ENCODE assay signal across 12 mouse cellular contexts in genomic region chrX:101932244-101932643, GRCm38 (mm10).
DNase-seq lines count a peak whose midpoint lies in the region; ATAC-seq lines count a peak whose summit lies in the region.
"Had no signal": no experiment of that assay in that cellular context is flagged by ENCODE, and none has a peak within 500 bp of the region (broad histone marks: within the 10 kb centered on the region; RNA-seq: fewer than 3 reads in every experiment).

No protein-coding gene starts in this region.

- no peaks in the 10 kb centered on the region for H3K9me3 ChIP-seq in heart, embryonic 12.5 days (replicated peaks)
- H3K9me3 ChIP-seq in forebrain, embryonic 15.5 days = no peaks in the 10 kb centered on the region
- no peaks in the 10 kb centered on the region for H3K9me3 ChIP-seq in hindbrain, embryonic 11.5 days (ENCODE audit: control insufficient read depth, low read length)
- H3K9me3 ChIP-seq: forebrain, embryonic 12.5 days; liver, embryonic 13.5 days; midbrain, embryonic 15.5 days had no signal

- ATAC-seq in heart, embryonic 12.5 days (ENCODE audit: insufficient number of reproducible peaks, low FRiP score) = no peak
- ATAC-seq in forebrain, embryonic 15.5 days (replicated peaks) = no peak
- ATAC-seq in hindbrain, embryonic 11.5 days (ENCODE audit: low FRiP score) = no peak
- ATAC-seq: midbrain, embryonic 15.5 days had no signal

- H3K4me1 ChIP-seq in heart, embryonic 12.5 days (replicated peaks) = peaks cover 6% of the 10 kb centered on the region; the same call in 1 of the 2 replicates
- H3K4me1 ChIP-seq in forebrain, embryonic 15.5 days = no peaks in the 10 kb centered on the region
- H3K4me1 ChIP-seq in hindbrain, embryonic 11.5 days (replicated peaks; ENCODE audit: control insufficient read depth, insufficient read depth, low read length) = no peaks in the 10 kb centered on the region
- H3K4me1 ChIP-seq: forebrain, embryonic 12.5 days; liver, embryonic 13.5 days; midbrain, embryonic 15.5 days had no signal

- WGBS in heart, embryonic 12.5 days = 72% methylated on average over 7 of the region's 7 CpGs
- 83% methylated on average over 7 of the region's 7 CpGs for WGBS in forebrain, embryonic 15.5 days
- 87% methylated on average over 7 of the region's 7 CpGs for WGBS in hindbrain, embryonic 11.5 days

- H3K36me3 ChIP-seq in heart, embryonic 12.5 days = no peaks in the 10 kb centered on the region
- H3K36me3 ChIP-seq in forebrain, embryonic 15.5 days = no peaks in the 10 kb centered on the region
- H3K36me3 ChIP-seq in hindbrain, embryonic 11.5 days (ENCODE audit: control insufficient read depth, insufficient read depth, low read length) = no peaks in the 10 kb centered on the region
- H3K36me3 ChIP-seq: forebrain, embryonic 12.5 days; liver, embryonic 13.5 days; midbrain, embryonic 15.5 days had no signal

- H3K27me3 ChIP-seq in heart, embryonic 12.5 days (replicated peaks) = peaks cover 23% of the 10 kb centered on the region
- H3K27me3 ChIP-seq in forebrain, embryonic 15.5 days = no peaks in the 10 kb centered on the region
- H3K27me3 ChIP-seq in hindbrain, embryonic 11.5 days (ENCODE audit: control insufficient read depth, insufficient read depth, low read length) = peaks cover 9% of the 10 kb centered on the region

- no peak overlapping the region for H3K27ac ChIP-seq in heart, embryonic 12.5 days (ENCODE audit: poor library complexity, severe bottlenecking)
- no peak overlapping the region for H3K27ac ChIP-seq in forebrain, embryonic 15.5 days (replicated peaks)
- H3K27ac ChIP-seq in hindbrain, embryonic 11.5 days (ENCODE audit: low read depth, low read length) = no peak overlapping the region
- H3K27ac ChIP-seq: forebrain, embryonic 12.5 days; liver, embryonic 13.5 days; midbrain, embryonic 15.5 days had no signal

- DNase-seq in heart, adult 18-20 months = peak; percentile 66 to 68
- peak; percentile 23 for DNase-seq in ZHBTc4 (ENCODE audit: low read depth, low spot score)
- peak; percentile 57 for DNase-seq in gastrocnemius, adult 18-20 months (ENCODE audit: low spot score)
- peak; percentile 21 for DNase-seq in lung, postnatal 25 days (ENCODE audit: low spot score)
- DNase-seq in spleen, postnatal 10 days (ENCODE audit: low spot score in 2 of 2) = no peak
- DNase-seq in hindbrain, embryonic 11.5 days (ENCODE audit: low spot score) = no peak
- DNase-seq: layer of hippocampus, adult 9-11 months; liver, embryonic 13.5 days had no signal

- no peak overlapping the region for H3K4me2 ChIP-seq in heart, embryonic 12.5 days
- H3K4me2 ChIP-seq in forebrain, embryonic 15.5 days (replicated peaks) = no peak overlapping the region
- H3K4me2 ChIP-seq in hindbrain, embryonic 11.5 days (replicated peaks; ENCODE audit: low read depth, low read length) = no peak overlapping the region
- H3K4me2 ChIP-seq: forebrain, embryonic 12.5 days; liver, embryonic 13.5 days; midbrain, embryonic 15.5 days had no signal

- H3K9ac ChIP-seq in heart, embryonic 12.5 days = no peak overlapping the region
- no peak overlapping the region for H3K9ac ChIP-seq in forebrain, embryonic 15.5 days (replicated peaks)
- no peak overlapping the region for H3K9ac ChIP-seq in hindbrain, embryonic 11.5 days (ENCODE audit: low read depth, low read length)
- H3K9ac ChIP-seq: forebrain, embryonic 12.5 days; liver, embryonic 13.5 days; midbrain, embryonic 15.5 days had no signal

- H3K4me3 ChIP-seq in heart, embryonic 12.5 days = no peak overlapping the region
- no peak overlapping the region for H3K4me3 ChIP-seq in forebrain, embryonic 15.5 days
- no peak overlapping the region for H3K4me3 ChIP-seq in hindbrain, embryonic 11.5 days (ENCODE audit: low read depth, low read length)
- H3K4me3 ChIP-seq: forebrain, embryonic 12.5 days; liver, embryonic 13.5 days; midbrain, embryonic 15.5 days had no signal

Comparison
In these comparisons a context has a peak if more than half of its experiments do, and no peak if none do; other contexts are left out.
1. DNase-seq: peak in heart, adult 18-20 months (2 of 2), ZHBTc4 (single experiment), gastrocnemius, adult 18-20 months (single experiment) and lung, postnatal 25 days (single experiment); none in spleen, postnatal 10 days (0 of 2) and hindbrain, embryonic 11.5 days (single experiment).